Mouse (Mus musculus): ENCODE measurements at regions not wholly inside any gene's neighbourhood (a gene's known extent, or its start where the extent isn't known, plus 50 kb on each side); places are given as distances from the start of the nearest gene placed in this dataset.
A peak's percentile ranks its signal among the peaks of the same experiment; 100 is the strongest.
"Not testable (repeated sequence)": the region's sequence is repeated elsewhere in the genome, so short reads cannot be mapped to it uniquely, and the experiment has no call there.

DNA sequence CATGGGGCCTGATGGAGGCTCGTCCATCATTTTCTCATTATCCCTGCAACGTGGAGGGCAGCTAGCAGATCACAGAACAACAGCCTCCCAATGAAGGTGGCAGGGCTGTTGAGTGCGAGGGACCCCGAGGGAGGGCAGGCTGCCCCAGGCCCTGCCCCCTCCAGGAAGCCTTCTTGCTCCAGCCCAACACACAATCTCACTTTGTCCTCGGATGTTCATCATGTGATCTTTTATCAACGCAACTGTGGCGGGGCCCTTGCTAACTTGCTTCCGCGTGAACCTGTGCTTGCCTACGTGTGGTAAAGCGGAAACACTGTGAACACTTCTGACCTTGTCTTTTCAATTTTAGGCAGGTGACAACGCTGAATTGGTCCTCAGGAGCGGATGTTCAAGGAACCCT lies 147.6 kb upstream of the Rtl1 start:
- WGBS: 86% methylated on average over 13 of the region's 13 CpGs
- Histone ChIP-seq H3K27me3 (ENCODE audit: control insufficient read depth, insufficient read depth, low read length) (no peaks in the 10 kb centered on the region), H3K36me3 (ENCODE audit: control insufficient read depth, insufficient read depth, low read length) (no peaks in the 10 kb centered on the region), H3K4me3 (ENCODE audit: control insufficient read depth, insufficient read depth, low read length) (no peak overlapping the region), H3K27ac (ENCODE audit: control insufficient read depth, insufficient read depth, low read length) (no peak overlapping the region), H3K4me1 (replicated peaks; ENCODE audit: control insufficient read depth, insufficient read depth, low read length) (no peaks in the 10 kb centered on the region)
- no peak for TF ChIP-seq CTCF (IDR thresholded peaks at IDR 0.05; ENCODE audit: borderline replicate concordance, control insufficient read depth, extremely low read depth, insufficient read depth, low read length, poor library complexity)
- no peak for TF ChIP-seq POLR2A (IDR thresholded peaks at IDR 0.05; ENCODE audit: control insufficient read depth, extremely low read depth, insufficient read depth, low read length, poor library complexity)
- no peak for DNase-seq

DNA sequence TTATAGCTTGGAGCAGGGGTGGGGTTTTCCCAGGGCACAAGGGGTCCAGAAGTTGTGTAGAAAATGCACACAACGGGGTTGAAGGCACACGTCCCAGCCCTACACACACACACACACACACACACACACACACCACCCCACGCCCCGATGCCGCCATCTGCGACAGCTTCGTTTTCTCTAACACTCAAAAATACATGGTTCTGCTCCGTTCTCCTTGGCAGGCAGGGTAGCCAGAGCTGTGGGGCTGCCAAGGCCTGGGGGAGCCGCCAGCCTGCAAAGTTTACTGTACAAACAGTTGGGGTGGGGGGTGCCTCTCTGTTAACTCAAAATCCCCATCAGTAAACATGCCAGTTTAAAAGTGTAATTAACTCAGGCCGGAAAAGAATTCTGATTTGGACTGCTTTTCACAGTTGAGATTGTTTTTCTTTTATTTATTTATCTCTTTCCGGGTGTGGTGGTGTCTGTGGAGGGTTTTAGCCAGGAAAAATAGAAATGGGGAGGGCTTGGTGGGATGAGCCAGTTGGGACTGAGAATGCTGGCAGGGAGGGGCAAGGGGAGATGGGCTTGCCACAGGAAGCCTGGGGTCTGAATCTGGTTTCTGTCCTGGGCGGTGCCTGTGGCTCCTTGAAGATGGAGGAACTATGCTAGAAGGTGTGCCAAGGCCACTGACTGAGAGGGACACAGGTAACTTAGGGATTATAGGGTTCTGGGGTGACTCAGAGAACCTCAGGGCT lies 148.4 kb upstream of the Rtl1 start:
- Histone ChIP-seq H3K27me3 (ENCODE audit: control insufficient read depth, insufficient read depth, low read length) (no peaks in the 10 kb centered on the region), H3K4me3 (ENCODE audit: control insufficient read depth, insufficient read depth, low read length) (no peak overlapping the region), H3K36me3 (ENCODE audit: control insufficient read depth, insufficient read depth, low read length) (no peaks in the 10 kb centered on the region), H3K4me1 (replicated peaks; ENCODE audit: control insufficient read depth, insufficient read depth, low read length) (no peaks in the 10 kb centered on the region), H3K27ac (ENCODE audit: control insufficient read depth, insufficient read depth, low read length) (no peak overlapping the region)
- no peak for DNase-seq
- WGBS: 86% methylated on average over 12 of the region's 12 CpGs
- TF ChIP-seq POLR2A (IDR thresholded peaks at IDR 0.05; ENCODE audit: control insufficient read depth, extremely low read depth, insufficient read depth, low read length, poor library complexity) (no peak), CTCF (IDR thresholded peaks at IDR 0.05; ENCODE audit: borderline replicate concordance, control insufficient read depth, extremely low read depth, insufficient read depth, low read length, poor library complexity) (no peak)

DNA sequence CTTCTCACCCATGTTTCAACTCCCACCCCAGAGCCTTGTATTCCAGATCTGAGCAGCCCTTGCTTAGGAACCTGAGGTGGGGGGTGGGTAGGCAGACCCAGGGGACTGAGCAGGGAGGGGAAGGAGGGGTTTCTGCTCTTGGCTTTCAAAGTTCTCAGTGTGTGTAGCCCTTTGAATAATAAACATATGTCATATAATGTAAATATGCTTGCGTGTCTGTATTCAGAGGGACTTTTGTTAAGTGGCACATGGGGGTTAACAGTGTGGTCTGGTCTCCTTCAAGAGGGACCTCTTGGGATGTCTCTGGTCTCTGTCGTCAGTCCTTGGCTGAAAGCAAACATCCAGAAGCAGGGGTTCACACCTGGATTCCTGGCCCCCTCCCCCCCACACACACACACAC lies 149.1 kb upstream of the Rtl1 start:
- Histone ChIP-seq H3K27ac (ENCODE audit: control insufficient read depth, insufficient read depth, low read length) (no peak overlapping the region), H3K4me1 (replicated peaks; ENCODE audit: control insufficient read depth, insufficient read depth, low read length) (no peaks in the 10 kb centered on the region), H3K4me3 (ENCODE audit: control insufficient read depth, insufficient read depth, low read length) (no peak overlapping the region), H3K27me3 (ENCODE audit: control insufficient read depth, insufficient read depth, low read length) (no peaks in the 10 kb centered on the region), H3K36me3 (ENCODE audit: control insufficient read depth, insufficient read depth, low read length) (no peaks in the 10 kb centered on the region)
- no peak for DNase-seq
- 87% methylated on average over 2 of the region's 2 CpGs for WGBS
- TF ChIP-seq POLR2A (IDR thresholded peaks at IDR 0.05; ENCODE audit: control insufficient read depth, extremely low read depth, insufficient read depth, low read length, poor library complexity) (no peak), CTCF (IDR thresholded peaks at IDR 0.05; ENCODE audit: borderline replicate concordance, control insufficient read depth, extremely low read depth, insufficient read depth, low read length, poor library complexity) (no peak)

DNA sequence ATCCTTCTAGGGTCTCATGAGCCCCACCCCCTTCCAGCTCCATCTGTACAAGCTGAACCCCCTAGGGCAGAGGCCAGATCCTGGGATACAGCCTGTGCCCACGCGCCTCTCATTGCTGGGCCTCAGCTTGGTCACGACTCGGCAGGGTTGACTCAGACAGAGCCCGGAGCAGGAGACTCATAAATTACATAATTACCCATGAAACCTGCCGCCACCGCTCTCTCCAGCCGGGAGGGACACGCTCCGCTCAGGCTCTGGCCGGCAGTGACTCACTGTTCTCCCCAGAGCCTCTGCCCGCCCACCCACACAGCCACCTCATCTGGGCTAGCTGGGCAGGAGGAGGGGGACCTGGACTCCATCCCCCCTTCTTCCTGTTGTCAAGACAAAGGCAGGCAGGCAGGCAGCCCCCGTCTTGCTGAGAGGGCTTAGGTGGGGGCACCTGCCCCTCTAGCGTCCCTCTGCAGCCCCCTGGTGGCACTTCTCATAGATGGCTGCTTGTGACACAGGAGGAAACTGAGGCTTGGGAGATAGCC lies 149.6 kb upstream of the Rtl1 start:
- Histone ChIP-seq H3K27ac (ENCODE audit: control insufficient read depth, insufficient read depth, low read length) (no peak overlapping the region), H3K4me1 (replicated peaks; ENCODE audit: control insufficient read depth, insufficient read depth, low read length) (no peaks in the 10 kb centered on the region), H3K4me3 (ENCODE audit: control insufficient read depth, insufficient read depth, low read length) (no peak overlapping the region), H3K36me3 (ENCODE audit: control insufficient read depth, insufficient read depth, low read length) (no peaks in the 10 kb centered on the region), H3K27me3 (ENCODE audit: control insufficient read depth, insufficient read depth, low read length) (no peaks in the 10 kb centered on the region)
- 8% methylated on average over 14 of the region's 14 CpGs for WGBS
- TF ChIP-seq POLR2A (IDR thresholded peaks at IDR 0.05; ENCODE audit: control insufficient read depth, extremely low read depth, insufficient read depth, low read length, poor library complexity) (no peak), CTCF (IDR thresholded peaks at IDR 0.05; ENCODE audit: borderline replicate concordance, control insufficient read depth, extremely low read depth, insufficient read depth, low read length, poor library complexity) (no peak)
- DNase-seq: peak; percentile 11

DNA sequence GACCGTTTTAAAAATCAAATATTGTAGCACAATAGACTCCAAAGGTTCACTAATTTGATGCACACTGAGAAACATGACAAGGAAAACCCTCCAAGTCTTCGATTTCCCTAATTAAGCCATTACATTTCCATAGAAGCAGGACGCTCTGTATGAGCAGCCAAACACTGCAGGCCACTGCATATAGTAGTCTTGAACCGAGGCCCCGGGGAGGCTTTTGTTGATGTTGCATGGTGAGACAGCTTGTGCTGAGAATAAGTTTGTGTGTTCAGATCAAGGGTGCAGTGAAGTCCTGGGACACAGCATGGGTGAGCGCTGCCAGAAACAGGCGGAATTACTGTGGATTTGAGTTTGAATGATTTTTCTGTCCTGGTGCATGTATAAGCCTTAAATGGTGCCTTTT lies 154.9 kb upstream of the Rtl1 start:
- TF ChIP-seq POLR2A (IDR thresholded peaks at IDR 0.05; ENCODE audit: control insufficient read depth, extremely low read depth, insufficient read depth, low read length, poor library complexity): no peak
- Histone ChIP-seq H3K27ac (ENCODE audit: control insufficient read depth, insufficient read depth, low read length) (no peak overlapping the region), H3K27me3 (ENCODE audit: control insufficient read depth, insufficient read depth, low read length) (no peaks in the 10 kb centered on the region), H3K4me1 (replicated peaks; ENCODE audit: control insufficient read depth, insufficient read depth, low read length) (no peaks in the 10 kb centered on the region), H3K36me3 (ENCODE audit: control insufficient read depth, insufficient read depth, low read length) (no peaks in the 10 kb centered on the region), H3K4me3 (ENCODE audit: control insufficient read depth, insufficient read depth, low read length) (no peak overlapping the region)
- DNase-seq: no peak
- 91% methylated on average over 7 of the region's 7 CpGs for whole genome bisulfite sequencing

DNA sequence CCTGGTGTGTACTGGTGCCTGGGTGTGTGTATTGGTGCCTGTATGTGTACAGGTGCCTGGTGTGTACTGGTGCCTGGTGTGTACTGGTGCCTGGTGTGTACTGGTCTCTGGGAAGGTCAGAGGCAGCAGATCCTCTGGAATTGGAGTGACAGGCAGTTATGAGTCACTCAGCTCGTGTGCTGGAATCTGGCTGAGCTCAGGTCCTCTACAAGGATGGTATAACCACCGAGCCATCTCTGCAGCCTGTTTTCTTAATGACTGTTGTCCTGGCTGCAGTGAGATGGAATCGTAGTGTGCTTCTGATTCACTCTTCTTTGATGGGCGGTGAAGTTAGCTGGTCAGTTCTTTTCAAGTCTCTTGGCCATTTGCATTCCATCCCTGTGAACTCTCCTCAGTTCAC lies 164.2 kb upstream of the Rtl1 start:
- H3K4me1 ChIP-seq (replicated peaks; ENCODE audit: control insufficient read depth, insufficient read depth, low read length): no peaks in the 10 kb centered on the region
- 76% methylated on average over 4 of the region's 4 CpGs for WGBS
- H3K27me3 ChIP-seq (ENCODE audit: control insufficient read depth, insufficient read depth, low read length): no peaks in the 10 kb centered on the region
- TF ChIP-seq CTCF (IDR thresholded peaks at IDR 0.05; ENCODE audit: borderline replicate concordance, control insufficient read depth, extremely low read depth, insufficient read depth, low read length, poor library complexity): no peak
- no peak overlapping the region for H3K4me3 ChIP-seq (ENCODE audit: control insufficient read depth, insufficient read depth, low read length)
- H3K36me3 ChIP-seq (ENCODE audit: control insufficient read depth, insufficient read depth, low read length): no peaks in the 10 kb centered on the region
- DNase-seq: no peak
- no peak overlapping the region for H3K27ac ChIP-seq (ENCODE audit: control insufficient read depth, insufficient read depth, low read length)

DNA sequence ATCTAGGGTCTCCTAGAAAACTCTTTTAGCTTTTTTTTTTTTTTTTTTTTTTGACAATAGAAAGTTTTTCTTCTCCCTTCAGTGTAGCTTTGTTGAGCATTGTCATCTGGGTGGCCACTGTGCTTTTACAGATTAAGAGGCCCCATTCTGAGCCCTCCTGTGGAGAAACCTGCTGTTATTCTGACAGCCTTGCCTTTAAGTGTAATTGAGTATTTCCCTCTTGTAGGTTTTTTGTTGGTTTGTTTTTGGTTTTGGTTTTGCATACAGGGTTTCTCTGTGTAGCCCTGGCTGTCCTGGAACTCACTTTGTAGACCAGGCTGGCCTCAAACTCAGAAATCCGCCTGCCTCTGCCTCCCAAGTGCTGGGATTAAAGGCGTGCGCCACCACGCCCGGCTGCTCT lies 166.5 kb upstream of the Rtl1 start:
- H3K36me3 ChIP-seq (ENCODE audit: control insufficient read depth, insufficient read depth, low read length); H3K4me1 ChIP-seq (replicated peaks; ENCODE audit: control insufficient read depth, insufficient read depth, low read length); H3K27me3 ChIP-seq (ENCODE audit: control insufficient read depth, insufficient read depth, low read length); DNase-seq; H3K27ac ChIP-seq (ENCODE audit: control insufficient read depth, insufficient read depth, low read length); H3K4me3 ChIP-seq (ENCODE audit: control insufficient read depth, insufficient read depth, low read length): not testable (repeated sequence)
- WGBS: 93% methylated on average over 5 of the region's 5 CpGs

Measured in thymus, adult 2 months (tissue).